Mouse (Mus musculus) bone marrow, adult 2 months (tissue): Measurements from ENCODE around the gene Cage1.

Experiments
- CTCF ChIP-seq: fragments of 200-500 bp; IDR thresholded peaks from 2 replicates; pipeline ENCODE4 v1.5.1; 2011; ENCODE audit warnings: low read length, control low read depth; ENCODE audit not compliant: control insufficient read depth, insufficient read depth
- POLR2A ChIP-seq: fragments of 200-500 bp; IDR thresholded peaks from 2 replicates; pipeline ENCODE4 v1.6.1; 2011; ENCODE audit warnings: low read depth, mild to moderate bottlenecking, control low read depth, low read length, borderline replicate concordance; ENCODE audit not compliant: control insufficient read depth

DNA sequence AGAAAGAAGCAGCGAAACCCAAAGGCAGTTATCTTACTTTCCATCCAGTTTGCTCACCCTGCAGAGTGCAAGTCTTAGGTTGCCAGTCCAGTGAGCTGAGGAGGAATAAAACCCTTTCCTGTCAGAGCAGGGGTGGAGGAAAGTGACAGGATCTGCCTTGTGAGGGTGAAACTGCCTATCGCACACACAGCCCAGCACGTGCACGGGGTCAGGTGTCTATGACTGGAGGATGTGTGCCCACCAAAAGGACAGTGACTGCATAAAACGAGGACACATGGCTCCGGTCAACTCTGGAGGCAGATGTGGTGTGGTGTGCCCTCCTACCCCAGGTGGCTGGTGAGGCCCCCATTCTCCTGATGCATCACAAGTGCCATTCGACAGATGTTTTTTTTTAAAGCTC lies 76.9 kb downstream of the Cage1 start:
- TF ChIP-seq CTCF: no peak
- no peak for TF ChIP-seq POLR2A
